Mouse (Mus musculus): ENCODE data around the gene Olfr1350. TPM values are rescaled to one million over a fixed set of nuclear protein-coding genes. Genes with fewer than 3 reads are reported as not detected.
A peak's percentile ranks its signal among the peaks of the same experiment; 100 is the strongest.
"Not testable (repeated sequence)": the region's sequence is repeated elsewhere in the genome, so short reads cannot be mapped to it uniquely, and the experiment has no call there.

Olfr1350 gene
- not detected for total RNA-seq (2021)

GRCm38 (mm10) chr7:6564541-6564940 is at the start of gene Olfr1350:
Olfr1350 (plus strand) TSS chr7:6564841.
- intact Hi-C loops (cut with DNase I): no loop called here
- DNase-seq (ENCODE audit: low spot score in 2 of 2): no peak

GRCm38 (mm10) chr7:6521666-6522065 is 43.0 kb upstream of the Olfr1350 start:
- intact Hi-C loops (cut with DNase I): no loop called here
- DNase-seq (ENCODE audit: low spot score in 2 of 2): no peak

- no peak for DNase-seq (ENCODE audit: low spot score in 2 of 2)
- intact Hi-C loops (cut with DNase I): no loop called here
Observed at GRCm38 (mm10) chr7:6522850-6523249, 41.8 kb upstream of the Olfr1350 start, which contains the start of gene Olfr1349. Olfr1349 (minus strand) TSS chr7:6522950.

- intact Hi-C loops (cut with DNase I): no loop called here
- DNase-seq (ENCODE audit: low spot score in 2 of 2): no peak
Observed at GRCm38 (mm10) chr7:6525001-6525400, 39.6 kb upstream of the Olfr1350 start.

- intact Hi-C loops (cut with DNase I): no loop called here
- no peak for DNase-seq (ENCODE audit: low spot score in 2 of 2)
Observed at GRCm38 (mm10) chr7:6526141-6526540, 38.5 kb upstream of the Olfr1350 start.

GRCm38 (mm10) chr7:6586096-6586759 is 21.6 kb downstream of the Olfr1350 start:
- intact Hi-C loops (cut with DNase I): loop anchor here (5.0 to 10.0 kb wide), 5 partner anchors 149 to 696 kb away; partner anchors contain the start of genes Olfr1344 and Zfp418

GRCm38 (mm10) chr7:6588766-6589165 is 24.1 kb downstream of the Olfr1350 start:
- not testable (repeated sequence) for DNase-seq (ENCODE audit: low spot score in 2 of 2)
- intact Hi-C loops (cut with DNase I): loop anchor here (5.0 to 10.0 kb wide), 5 partner anchors 151 to 694 kb away; partner anchors contain the start of genes Olfr1344 and Zfp418

More at GRCm38 (mm10) chr7:6586096-6586759, 21.6 kb downstream of the Olfr1350 start:
- DNase-seq (ENCODE audit: low spot score in 2 of 2): peak; percentile 16 to 51

- intact Hi-C loops (cut with DNase I): no loop called here
- DNase-seq (ENCODE audit: low spot score in 2 of 2): no peak
Observed at GRCm38 (mm10) chr7:6603331-6603730, 38.7 kb downstream of the Olfr1350 start.

Other genes starting within 250 kb of the Olfr1350 start
- 10 to 100 TPM; 10.8 to 12.4 TPM for gene Zfp583, start 233.6 kb upstream of the Olfr1350 start, total RNA-seq (2021)
- 1 to 10 TPM; 5.2 to 7.3 TPM for gene Gm3854, start 221.1 kb upstream of the Olfr1350 start, total RNA-seq (2021)
- 1 to 10 TPM; 3.9 to 4.6 TPM for gene Zfp78, start 201.6 kb upstream of the Olfr1350 start, total RNA-seq (2021)
- 1 to 10 TPM; 6.3 to 6.4 TPM for gene Zfp28, start 181.5 kb upstream of the Olfr1350 start, total RNA-seq (2021)
- gene Smim17, start 166.1 kb upstream of the Olfr1350 start, total RNA-seq (2021): 10 to 100 TPM; 15.8 to 17.0 TPM
- under 1 TPM; 0.09 to 0.16 TPM for gene Gm20715, start 154.6 kb upstream of the Olfr1350 start, total RNA-seq (2021)
- 1 to 10 TPM in 1 of 2 experiments, under 1 TPM in 1; 0.46 to 1.7 TPM for gene Olfr1344, start 126.2 kb upstream of the Olfr1350 start, total RNA-seq (2021)
- not detected for gene Olfr1336, start 108.7 kb upstream of the Olfr1350 start, total RNA-seq (2021)
- not detected for gene Olfr1346, start 97.7 kb upstream of the Olfr1350 start, total RNA-seq (2021)
- gene Olfr5, start 77.9 kb upstream of the Olfr1350 start, total RNA-seq (2021): not detected
- not detected for gene Olfr1347, start 65.1 kb upstream of the Olfr1350 start, total RNA-seq (2021)
- not detected for gene Olfr1348, start 56.1 kb upstream of the Olfr1350 start, total RNA-seq (2021)
- gene Olfr1349, start 41.9 kb upstream of the Olfr1350 start, total RNA-seq (2021): not detected
- gene Zim1, start 131.6 kb downstream of the Olfr1350 start, total RNA-seq (2021): 1 to 10 TPM; 5.1 to 5.4 TPM
- gene Peg3, start 165.6 kb downstream of the Olfr1350 start, total RNA-seq (2021): 100 to 1,000 TPM; 201 to 222 TPM
- gene Usp29, start 165.7 kb downstream of the Olfr1350 start, total RNA-seq (2021): 10 to 100 TPM; 41.2 to 43.8 TPM

Measured in left cerebral cortex, postnatal 25 days (tissue).